Mouse (Mus musculus) midbrain, embryonic 14.5 days (tissue): ENCODE measurements around the gene Naa35. TPM values are rescaled to one million over a fixed set of nuclear protein-coding genes. Genes with fewer than 3 reads are reported as not detected.
A peak's percentile ranks its signal among the peaks of the same experiment; 100 is the strongest.

ENCODE experiments used
- ATAC-seq: fragments of 200-750 bp; cut with Nextera tagmentation; 2 replicates; pipeline ENCODE4 v1.8.0; 2017; ENCODE audit warnings: moderate number of reproducible peaks, moderate library complexity; ENCODE audit not compliant: low FRiP score, low TSS enrichment
- DNase-seq: peaks from one replicate; pipeline ENCODE4 v3.0.0-alpha.2; 2015
- H3K27ac ChIP-seq: fragments of 300-500 bp; sonication (generic); replicated peaks from 2 replicates; pipeline ENCODE4 v1.5.1; 2014; ENCODE audit warnings: mild to moderate bottlenecking, low read depth, low read length, moderate library complexity
- H3K27me3 ChIP-seq: fragments of 300-500 bp; sonication (generic); 2 replicates; pipeline ENCODE4 v1.6.1; 2014; ENCODE audit warnings: low read length, control low read depth, mixed read lengths; ENCODE audit not compliant: control insufficient read depth, insufficient read depth
- H3K36me3 ChIP-seq: fragments of 300-500 bp; sonication (generic); 2 replicates; pipeline ENCODE4 v1.6.1; 2014; ENCODE audit warnings: low read length, control low read depth; ENCODE audit not compliant: control insufficient read depth, insufficient read depth
- H3K4me1 ChIP-seq: fragments of 300-500 bp; sonication (generic); 2 replicates; pipeline ENCODE4 v1.6.1; 2014; ENCODE audit warnings: mild to moderate bottlenecking, antibody characterized with exemption, low read length, control low read depth; ENCODE audit not compliant: control insufficient read depth, insufficient read depth
- H3K4me2 ChIP-seq: fragments of 300-500 bp; sonication (generic); 2 replicates; pipeline ENCODE4 v1.6.1; 2014; ENCODE audit warnings: mild to moderate bottlenecking, low read length, moderate library complexity
- H3K4me3 ChIP-seq: fragments of 300-500 bp; sonication (generic); replicated peaks from 2 replicates; pipeline ENCODE4 v1.5.1; 2014; ENCODE audit warnings: low read depth, low read length
- H3K9ac ChIP-seq: fragments of 300-500 bp; sonication (generic); replicated peaks from 2 replicates; pipeline ENCODE4 v1.6.1; 2014; ENCODE audit warnings: mild to moderate bottlenecking, low read length, moderate library complexity
- H3K9me3 ChIP-seq: fragments of 300-500 bp; sonication (generic); 2 replicates; pipeline ENCODE4 v1.6.1; 2016; ENCODE audit warnings: low read length, control low read depth, mixed read lengths; ENCODE audit not compliant: control insufficient read depth
- WGBS: fragments of 180-500 bp; shearing (Covaris S2); extraction: QIAGEN DNeasy Blood & Tissue Kit; methylation state at CpG from one replicate; pipeline ENCODE4 v1.1.7; 2014; 5-methylcytosine and 5-hydroxymethylcytosine counted together
- polyA plus RNA-seq: library from polyadenylated mRNA; unstranded; fragments of >200 nt; fragmentation: Nextera tagmentation; extraction: Ambion mirVana; gene quantifications from 2 replicates; pipeline ENCODE4 v1.2.1, GENCODE M21; 2014

Naa35 gene
- polyA plus RNA-seq, 1 experiment from 2014 or later = 153 TPM

DNA sequence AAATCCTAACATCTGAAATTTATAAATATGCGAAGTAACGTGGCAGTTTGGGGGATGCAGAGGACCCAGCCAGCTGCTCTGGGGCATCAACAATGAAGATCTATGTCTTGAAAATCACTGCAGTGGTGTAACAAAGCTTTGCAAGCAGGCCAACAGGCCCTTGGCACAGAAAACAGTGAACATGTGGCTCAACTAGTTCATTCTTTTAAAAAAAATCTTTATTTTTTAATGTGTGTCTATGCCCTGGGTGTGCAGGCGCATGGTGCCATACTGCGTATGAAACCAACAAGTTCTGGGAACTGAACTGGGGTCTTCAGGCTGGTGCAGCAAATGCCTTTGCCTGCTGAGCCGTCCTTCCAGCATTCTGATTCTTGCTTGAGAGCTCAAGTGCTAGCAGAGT lies 32.8 kb upstream of the Naa35 start:
- Histone ChIP-seq H3K36me3 (no peaks in the 10 kb centered on the region), H3K9ac (no peak overlapping the region), H3K4me1 (peaks cover 18% of the 10 kb centered on the region), H3K27me3 (no peaks in the 10 kb centered on the region), H3K4me3 (no peak overlapping the region), H3K4me2 (no peak overlapping the region), H3K27ac (no peak overlapping the region), H3K9me3 (no peaks in the 10 kb centered on the region)
- WGBS = 84% methylated on average over 5 of the region's 5 CpGs
- no peak for ATAC-seq
- no peak for DNase-seq

DNA sequence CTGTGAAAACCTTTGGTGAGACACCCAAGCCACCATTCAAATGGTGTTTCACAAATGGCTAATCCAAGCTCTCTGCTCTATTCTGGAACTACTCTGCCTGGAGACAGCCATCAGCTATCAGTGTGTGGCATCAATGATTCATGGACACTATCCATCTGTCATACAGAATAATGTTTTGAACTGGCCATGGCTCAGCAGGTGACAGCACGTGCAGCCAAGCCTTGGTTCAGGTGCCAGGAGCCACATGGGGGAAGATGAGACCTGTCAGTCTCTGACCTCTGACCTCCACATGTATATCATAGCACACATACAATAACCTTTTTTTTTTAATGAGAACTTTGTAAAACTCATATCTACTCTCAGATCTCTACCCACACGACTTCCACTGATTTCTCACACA lies 32.3 kb upstream of the Naa35 start:
- no peak overlapping the region for H3K4me3 ChIP-seq
- H3K9ac ChIP-seq = no peak overlapping the region
- DNase-seq (no peak), ATAC-seq (no peak)
- H3K27me3 ChIP-seq = no peaks in the 10 kb centered on the region
- no peaks in the 10 kb centered on the region for H3K9me3 ChIP-seq
- peaks cover 18% of the 10 kb centered on the region for H3K4me1 ChIP-seq
- no peak overlapping the region for H3K4me2 ChIP-seq
- H3K36me3 ChIP-seq = no peaks in the 10 kb centered on the region
- no peak overlapping the region for H3K27ac ChIP-seq
- 60% methylated on average over 2 of the region's 2 CpGs for whole genome bisulfite sequencing

DNA sequence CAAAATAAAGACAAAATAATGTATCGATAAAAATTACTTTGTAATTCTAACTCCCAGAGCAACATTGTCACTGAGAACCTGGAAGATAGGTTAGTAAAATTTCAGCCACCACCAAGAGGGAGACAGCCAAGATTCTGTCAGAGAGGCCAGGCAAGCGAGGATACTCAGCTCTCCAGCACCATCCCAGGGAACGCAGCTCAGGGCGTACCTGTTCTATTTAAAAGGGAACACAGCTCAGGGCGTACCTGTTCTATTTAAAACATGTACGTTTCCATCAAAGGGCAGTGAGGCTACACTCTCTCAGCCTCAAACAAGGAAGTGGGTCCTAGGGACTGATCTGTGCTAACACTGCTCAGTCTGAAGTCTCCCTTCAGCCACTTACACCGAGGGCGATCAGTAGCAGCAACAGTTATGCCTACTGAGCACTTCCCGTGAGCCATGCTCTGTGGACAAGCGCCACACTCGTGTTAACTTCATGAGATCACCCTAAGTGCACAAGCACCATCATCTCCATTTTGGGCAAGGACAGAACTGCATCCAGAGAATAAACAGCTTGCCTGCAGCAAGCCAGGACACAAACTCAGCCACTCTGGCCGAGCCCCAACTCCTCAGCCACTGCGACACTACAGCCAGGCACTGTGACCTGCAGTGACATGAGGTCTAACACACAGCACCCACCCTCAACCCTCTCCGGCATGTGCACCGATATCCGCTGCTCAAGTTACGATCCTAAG lies 30.1 kb upstream of the Naa35 start:
- Histone ChIP-seq H3K4me3 (0 out of 2 replicates have a peak overlapping the region, but pooled peaks have one; percentile 3), H3K36me3 (no peaks in the 10 kb centered on the region), H3K27ac (no peak overlapping the region), H3K9ac (no peak overlapping the region), H3K9me3 (no peaks in the 10 kb centered on the region), H3K4me1 (peaks cover 18% of the 10 kb centered on the region), H3K27me3 (no peaks in the 10 kb centered on the region), H3K4me2 (peak overlapping the region; percentile 81)
- 86% methylated on average over 17 of the region's 17 CpGs for WGBS
- ATAC-seq (no peak), DNase-seq (no peak)

DNA sequence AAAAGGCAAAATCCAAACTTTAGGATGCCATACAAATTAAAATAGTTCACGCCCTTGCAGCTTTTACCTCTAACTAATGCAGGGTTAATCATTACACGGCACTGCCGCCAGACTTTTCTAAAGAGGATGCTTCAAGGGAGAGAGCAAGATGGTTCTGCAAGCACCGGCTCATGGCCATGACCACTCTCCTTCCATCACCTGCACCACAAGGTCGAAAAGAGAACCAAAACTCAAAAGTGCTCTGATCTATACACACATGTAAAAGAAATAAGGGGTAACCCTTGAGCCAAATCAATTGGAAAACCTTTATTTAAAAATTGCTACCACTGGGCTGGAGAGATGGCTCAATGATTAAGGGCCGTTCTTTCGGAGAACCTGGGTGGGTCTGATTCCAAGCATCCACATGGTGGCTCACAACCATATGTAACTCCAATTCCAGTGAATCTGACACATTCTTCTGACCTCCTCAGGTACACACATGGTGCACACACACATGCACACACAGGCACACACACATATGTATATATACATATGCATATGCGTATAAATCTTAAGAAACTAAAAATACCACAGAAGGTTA lies 29.4 kb upstream of the Naa35 start:
- Histone ChIP-seq H3K4me3 (peak overlapping the region; percentile 76), H3K4me2 (peak overlapping the region; percentile 81), H3K9ac (no peak overlapping the region; the same call in 1 of the 2 replicates), H3K4me1 (peaks cover 18% of the 10 kb centered on the region), H3K36me3 (no peaks in the 10 kb centered on the region), H3K27ac (no peak overlapping the region), H3K27me3 (no peaks in the 10 kb centered on the region), H3K9me3 (no peaks in the 10 kb centered on the region)
- 83% methylated on average over 8 of the region's 8 CpGs for WGBS
- no peak for DNase-seq
- no peak for ATAC-seq

DNA sequence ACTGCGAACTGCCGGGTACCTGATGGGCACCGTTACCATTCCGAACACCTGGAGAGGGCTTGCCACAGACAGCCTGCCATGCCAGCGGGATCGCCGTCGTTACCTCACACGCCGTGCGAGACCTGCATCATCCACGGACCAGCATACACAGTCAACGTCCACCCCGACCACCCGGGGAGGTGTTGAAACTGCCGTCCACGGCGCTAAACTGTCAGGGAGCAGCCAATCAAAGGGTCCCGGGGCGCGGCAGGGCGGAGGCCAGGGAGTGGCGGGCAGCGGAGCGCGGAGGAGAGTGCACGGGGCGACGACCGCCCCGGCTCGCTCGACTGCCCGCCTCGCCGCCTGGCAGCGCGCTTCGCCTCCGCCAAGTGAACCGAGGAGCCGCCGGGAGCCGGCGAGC lies 28.4 kb upstream of the Naa35 start:
- Histone ChIP-seq H3K9me3 (no peaks in the 10 kb centered on the region), H3K9ac (peak overlapping the region; percentile 76), H3K4me3 (peak overlapping the region; percentile 76), H3K4me1 (peaks cover 18% of the 10 kb centered on the region), H3K4me2 (peak overlapping the region; percentile 81), H3K27me3 (no peaks in the 10 kb centered on the region), H3K27ac (peak overlapping the region; percentile 88), H3K36me3 (no peaks in the 10 kb centered on the region)
- ATAC-seq = peak; percentile 76
- peak; percentile 67 for DNase-seq
- WGBS = under 1% methylated on average over 44 of the region's 45 CpGs

DNA sequence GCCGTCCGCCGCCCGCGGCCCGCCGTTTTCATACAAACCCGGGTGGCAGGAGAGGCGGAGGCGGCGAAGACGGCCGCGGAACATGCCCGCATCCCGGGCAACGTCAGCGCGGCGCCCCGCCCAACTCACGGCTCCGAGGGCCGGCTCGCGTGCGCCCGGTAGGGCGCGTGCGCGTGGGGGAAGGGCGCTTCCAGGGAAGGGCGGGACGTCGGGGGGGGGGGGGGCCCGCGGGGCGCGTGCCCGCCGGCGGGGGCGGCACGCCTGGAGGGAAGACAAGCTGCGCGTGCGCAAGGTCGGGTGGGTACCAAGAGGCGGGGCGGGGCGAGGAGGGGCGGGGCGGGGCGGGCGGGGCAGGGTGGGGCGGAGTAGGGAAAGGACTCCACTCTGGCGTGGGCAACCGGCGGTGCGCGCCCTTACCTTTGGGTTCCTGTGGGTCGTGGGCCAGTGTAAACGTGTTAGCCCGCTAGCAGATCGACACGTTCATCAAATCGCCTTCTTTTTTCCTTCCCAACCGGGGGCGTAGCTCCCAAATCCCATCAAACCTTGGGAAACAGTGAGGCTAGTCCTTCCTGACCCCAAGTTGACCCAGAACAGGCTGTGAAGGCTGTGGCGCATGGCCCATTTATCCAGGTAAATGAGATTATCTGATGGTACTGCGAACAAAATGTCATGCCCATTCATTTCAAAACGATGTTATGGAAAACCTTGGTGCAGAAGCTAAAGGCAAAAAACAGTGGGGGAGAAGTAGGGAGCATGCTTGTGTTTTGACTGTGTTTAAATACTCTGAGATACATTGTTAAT lies 27.7 kb upstream of the Naa35 start:
- Histone ChIP-seq H3K27me3 (no peaks in the 10 kb centered on the region), H3K9ac (peak overlapping the region; percentile 76), H3K9me3 (no peaks in the 10 kb centered on the region), H3K4me1 (peaks cover 18% of the 10 kb centered on the region), H3K27ac (peak overlapping the region; percentile 88), H3K36me3 (no peaks in the 10 kb centered on the region), H3K4me3 (peak overlapping the region; percentile 76), H3K4me2 (peak overlapping the region; percentile 81)
- 1% methylated on average over 64 of the region's 73 CpGs for WGBS
- DNase-seq (peak; percentile 97), ATAC-seq (peak; percentile 92)

DNA sequence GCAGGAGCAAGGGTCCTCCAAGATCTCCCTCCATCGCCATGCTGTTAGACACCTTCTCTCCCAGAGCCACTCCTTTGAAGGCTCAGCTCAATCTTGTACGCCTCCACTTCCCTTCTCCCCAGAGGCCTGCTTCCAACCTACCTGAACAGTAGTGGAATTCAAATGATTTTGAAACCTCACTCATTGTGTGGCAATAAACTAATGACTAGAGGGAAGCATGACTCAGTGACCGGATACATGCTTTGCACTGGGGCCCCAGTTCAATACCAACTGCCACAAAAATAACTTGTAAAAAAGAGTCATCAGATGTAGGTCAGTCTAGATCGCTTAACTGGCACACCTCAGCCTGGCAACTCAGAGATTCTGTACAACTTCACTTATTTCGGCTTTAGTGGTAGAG lies 26.3 kb upstream of the Naa35 start:
- 96% methylated on average over 5 of the region's 5 CpGs for WGBS
- Histone ChIP-seq H3K27ac (no peak overlapping the region), H3K27me3 (no peaks in the 10 kb centered on the region), H3K4me3 (no peak overlapping the region), H3K36me3 (no peaks in the 10 kb centered on the region), H3K9ac (no peak overlapping the region), H3K9me3 (no peaks in the 10 kb centered on the region), H3K4me1 (peaks cover 18% of the 10 kb centered on the region), H3K4me2 (no peak overlapping the region)
- ATAC-seq (no peak), DNase-seq (no peak)

DNA sequence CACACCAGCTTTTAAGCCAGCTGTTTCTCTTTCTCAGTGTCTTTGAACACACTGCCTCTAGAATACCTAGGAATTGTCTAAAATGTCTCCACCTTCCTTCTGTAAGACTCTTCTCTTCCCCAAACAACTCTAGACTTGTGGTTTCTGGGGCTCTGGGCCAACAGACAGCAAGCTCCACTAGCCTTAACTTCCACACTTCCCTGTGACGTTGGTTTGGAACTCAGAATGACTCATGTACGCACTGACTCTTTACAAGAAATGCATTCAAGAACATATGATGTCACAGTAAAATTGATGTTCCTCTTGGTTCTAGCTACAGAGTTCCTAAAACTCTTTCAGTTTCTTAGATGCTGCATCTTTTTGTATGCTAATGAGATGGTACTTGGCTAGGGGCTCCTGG lies 22.6 kb upstream of the Naa35 start:
- H3K9ac ChIP-seq = no peak overlapping the region
- WGBS = 85% methylated on average over 2 of the region's 2 CpGs
- H3K9me3 ChIP-seq = no peaks in the 10 kb centered on the region
- DNase-seq (no peak), ATAC-seq (no peak)
- no peaks in the 10 kb centered on the region for H3K36me3 ChIP-seq
- H3K27ac ChIP-seq = no peak overlapping the region
- H3K4me1 ChIP-seq = no peaks in the 10 kb centered on the region
- H3K4me3 ChIP-seq = no peak overlapping the region
- no peak overlapping the region for H3K4me2 ChIP-seq
- H3K27me3 ChIP-seq = no peaks in the 10 kb centered on the region
